Mouse (Mus musculus): ENCODE measurements around the gene Selplg. TPM values are rescaled to one million over a fixed set of nuclear protein-coding genes. Genes with fewer than 3 reads are reported as not detected.
"Not testable (repeated sequence)": the region's sequence is repeated elsewhere in the genome, so short reads cannot be mapped to it uniquely, and the experiment has no call there.

Gene Selplg
- polyA plus RNA-seq, 1 experiment from 2014 or later: 2.0 TPM

- ATAC-seq (ENCODE audit: low FRiP score, low TSS enrichment) (no peak), DNase-seq (ENCODE audit: low spot score) (no peak)
- H3K4me2 ChIP-seq (replicated peaks; ENCODE audit: low read depth): no peak overlapping the region
- H3K9me3 ChIP-seq (ENCODE audit: control insufficient read depth, low read length): no peaks in the 10 kb centered on the region
- H3K36me3 ChIP-seq (ENCODE audit: control insufficient read depth, insufficient read depth, low read length): no peaks in the 10 kb centered on the region
- WGBS: 57% methylated on average over 11 of the region's 11 CpGs
- TF ChIP-seq EP300 (optimal IDR thresholded peaks at IDR 0.05) (no peak), CTCF (IDR thresholded peaks at IDR 0.05; ENCODE audit: low read depth) (no peak)
- no peaks in the 10 kb centered on the region for H3K27me3 ChIP-seq (ENCODE audit: control insufficient read depth, insufficient read depth, low read length)
- H3K4me3 ChIP-seq (ENCODE audit: low read depth, low read length): no peak overlapping the region
- no peak overlapping the region for H3K27ac ChIP-seq (replicated peaks)
- no peaks in the 10 kb centered on the region for H3K4me1 ChIP-seq (replicated peaks; ENCODE audit: control insufficient read depth, insufficient read depth)
- no peak overlapping the region for H3K9ac ChIP-seq (ENCODE audit: low read length)
Observed at GRCm38 (mm10) chr5:113815041-113815389, 17.4 kb downstream of the Selplg start.

GRCm38 (mm10) chr5:113814111-113815040, 18.1 kb downstream of the Selplg start:
- Histone ChIP-seq H3K4me2 (replicated peaks; ENCODE audit: low read depth) (no peak overlapping the region), H3K27me3 (ENCODE audit: control insufficient read depth, insufficient read depth, low read length) (no peaks in the 10 kb centered on the region), H3K9ac (ENCODE audit: low read length) (no peak overlapping the region), H3K4me1 (replicated peaks; ENCODE audit: control insufficient read depth, insufficient read depth) (no peaks in the 10 kb centered on the region), H3K36me3 (ENCODE audit: control insufficient read depth, insufficient read depth, low read length) (no peaks in the 10 kb centered on the region), H3K9me3 (ENCODE audit: control insufficient read depth, low read length) (no peaks in the 10 kb centered on the region), H3K27ac (replicated peaks) (no peak overlapping the region), H3K4me3 (ENCODE audit: low read depth, low read length) (no peak overlapping the region)
- no peak for DNase-seq (ENCODE audit: low spot score)
- TF ChIP-seq CTCF (IDR thresholded peaks at IDR 0.05; ENCODE audit: low read depth) (no peak), EP300 (optimal IDR thresholded peaks at IDR 0.05) (no peak)
- WGBS: 36% methylated on average over 27 of the region's 27 CpGs
- no peak for ATAC-seq (ENCODE audit: low FRiP score, low TSS enrichment)

- Histone ChIP-seq H3K9ac (ENCODE audit: low read length) (no peak overlapping the region), H3K9me3 (ENCODE audit: control insufficient read depth, low read length) (no peaks in the 10 kb centered on the region), H3K4me2 (replicated peaks; ENCODE audit: low read depth) (no peak overlapping the region), H3K27ac (replicated peaks) (no peak overlapping the region), H3K36me3 (ENCODE audit: control insufficient read depth, insufficient read depth, low read length) (no peaks in the 10 kb centered on the region), H3K4me1 (replicated peaks; ENCODE audit: control insufficient read depth, insufficient read depth) (no peaks in the 10 kb centered on the region), H3K27me3 (ENCODE audit: control insufficient read depth, insufficient read depth, low read length) (no peaks in the 10 kb centered on the region), H3K4me3 (ENCODE audit: low read depth, low read length) (no peak overlapping the region)
- ATAC-seq (ENCODE audit: low FRiP score, low TSS enrichment) (no peak), DNase-seq (ENCODE audit: low spot score) (no peak)
- WGBS: 21% methylated on average over 9 of the region's 9 CpGs
- TF ChIP-seq CTCF (IDR thresholded peaks at IDR 0.05; ENCODE audit: low read depth) (peak; percentile 55), EP300 (optimal IDR thresholded peaks at IDR 0.05) (no peak)
Observed at GRCm38 (mm10) chr5:113813608-113814007, 18.8 kb downstream of the Selplg start.

- H3K9ac ChIP-seq (ENCODE audit: low read length): no peak overlapping the region
- H3K27ac ChIP-seq (replicated peaks): no peak overlapping the region
- H3K4me2 ChIP-seq (replicated peaks; ENCODE audit: low read depth): no peak overlapping the region
- no peak for TF ChIP-seq EP300 (optimal IDR thresholded peaks at IDR 0.05)
- no peak for TF ChIP-seq CTCF (IDR thresholded peaks at IDR 0.05; ENCODE audit: low read depth)
- H3K4me3 ChIP-seq (ENCODE audit: low read depth, low read length): no peak overlapping the region
- no peaks in the 10 kb centered on the region for H3K9me3 ChIP-seq (ENCODE audit: control insufficient read depth, low read length)
- no peak for ATAC-seq (ENCODE audit: low FRiP score, low TSS enrichment)
- no peaks in the 10 kb centered on the region for H3K27me3 ChIP-seq (ENCODE audit: control insufficient read depth, insufficient read depth, low read length)
- 87% methylated on average over 2 of the region's 2 CpGs for WGBS
- no peaks in the 10 kb centered on the region for H3K36me3 ChIP-seq (ENCODE audit: control insufficient read depth, insufficient read depth, low read length)
- no peaks in the 10 kb centered on the region; the same call in 1 of the 2 replicates for H3K4me1 ChIP-seq (replicated peaks; ENCODE audit: control insufficient read depth, insufficient read depth)
- no peak for DNase-seq (ENCODE audit: low spot score)
Observed at GRCm38 (mm10) chr5:113812638-113813037, 19.8 kb downstream of the Selplg start.

- H3K36me3 ChIP-seq (ENCODE audit: control insufficient read depth, insufficient read depth, low read length); H3K9ac ChIP-seq (ENCODE audit: low read length); H3K4me3 ChIP-seq (ENCODE audit: low read depth, low read length); H3K4me1 ChIP-seq (replicated peaks; ENCODE audit: control insufficient read depth, insufficient read depth); H3K27me3 ChIP-seq (ENCODE audit: control insufficient read depth, insufficient read depth, low read length); ATAC-seq (ENCODE audit: low FRiP score, low TSS enrichment); H3K4me2 ChIP-seq (replicated peaks; ENCODE audit: low read depth); H3K9me3 ChIP-seq (ENCODE audit: control insufficient read depth, low read length); DNase-seq (ENCODE audit: low spot score); H3K27ac ChIP-seq (replicated peaks): not testable (repeated sequence)
- peak; percentile 62 for TF ChIP-seq CTCF (IDR thresholded peaks at IDR 0.05; ENCODE audit: low read depth)
- WGBS: 21% methylated on average over 11 of the region's 12 CpGs
Observed at GRCm38 (mm10) chr5:113811824-113812420, 20.5 kb downstream of the Selplg start.

- no peaks in the 10 kb centered on the region for H3K36me3 ChIP-seq (ENCODE audit: control insufficient read depth, insufficient read depth, low read length)
- H3K4me3 ChIP-seq (ENCODE audit: low read depth, low read length): no peak overlapping the region
- H3K4me2 ChIP-seq (replicated peaks; ENCODE audit: low read depth): no peak overlapping the region
- TF ChIP-seq EP300 (optimal IDR thresholded peaks at IDR 0.05) (no peak), CTCF (IDR thresholded peaks at IDR 0.05; ENCODE audit: low read depth) (no peak)
- H3K9me3 ChIP-seq (ENCODE audit: control insufficient read depth, low read length): no peaks in the 10 kb centered on the region
- H3K27me3 ChIP-seq (ENCODE audit: control insufficient read depth, insufficient read depth, low read length): no peaks in the 10 kb centered on the region
- ATAC-seq (ENCODE audit: low FRiP score, low TSS enrichment): no peak
- 94% methylated on average over 4 of the region's 4 CpGs for WGBS
- H3K4me1 ChIP-seq (replicated peaks; ENCODE audit: control insufficient read depth, insufficient read depth): no peaks in the 10 kb centered on the region; the same call in 1 of the 2 replicates
- no peak overlapping the region for H3K9ac ChIP-seq (ENCODE audit: low read length)
- no peak for DNase-seq (ENCODE audit: low spot score)
- H3K27ac ChIP-seq (replicated peaks): no peak overlapping the region
Observed at GRCm38 (mm10) chr5:113810111-113810510, 22.3 kb downstream of the Selplg start.
